Comparison of ENCODE assay signal across 7 mouse cellular contexts in the genomic region with DNA sequence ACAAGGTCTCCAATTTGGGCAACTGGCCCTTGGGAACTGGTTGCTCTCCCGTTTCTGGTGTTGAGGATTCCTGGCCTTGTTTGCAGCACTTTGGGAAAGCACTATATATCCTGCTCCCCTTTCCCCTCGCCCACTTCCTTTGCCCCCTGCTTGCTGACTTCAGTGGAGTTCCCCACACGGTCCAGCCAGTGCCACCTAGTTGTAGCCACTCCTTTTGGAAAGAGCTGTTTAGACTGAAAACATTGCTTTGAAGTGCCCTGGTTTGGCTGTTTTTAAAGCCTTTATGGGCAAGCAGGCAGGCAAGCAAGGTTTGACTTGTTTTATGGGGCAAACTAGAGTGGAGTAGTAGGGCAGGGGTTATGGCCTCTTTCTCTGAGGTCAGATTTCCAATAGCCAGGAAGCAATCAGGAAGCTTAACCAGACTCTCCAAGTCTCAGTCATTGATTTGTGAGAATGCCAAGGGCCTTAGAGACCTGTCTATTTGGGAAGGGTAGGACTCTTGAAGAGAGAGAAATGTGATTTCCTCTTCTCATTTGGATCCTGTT. TPM values are rescaled to one million over a fixed set of nuclear protein-coding genes. Genes with fewer than 3 reads are reported as not detected.
A peak's percentile ranks its signal among the peaks of the same experiment; 100 is the strongest.
DNase-seq lines count a peak whose midpoint lies in the region; ATAC-seq and TF ChIP-seq lines count a peak whose summit lies in the region.

No protein-coding gene starts in this region.

- no peak overlapping the region for H3K4me3 ChIP-seq in CH12.LX (replicated peaks in 1 of 3; ENCODE audit: low read depth in 2 of 3, low read length in 2 of 3, poor library complexity in 1 of 3)
- H3K4me3 ChIP-seq in heart, embryonic 16.5 days (ENCODE audit: low read length): peak overlapping the region; percentile 66
- H3K4me3 ChIP-seq in limb, embryonic 15.5 days: peak overlapping the region; percentile 79
- peak overlapping the region; percentile 68 for H3K4me3 ChIP-seq in stomach, embryonic 15.5 days (replicated peaks)

- no peak for TF ChIP-seq POLR2A in CH12.LX (IDR thresholded peaks at IDR 0.05; ENCODE audit: low read depth, low read length)

- H3K9me3 ChIP-seq in CH12.LX (replicated peaks; ENCODE audit: low read length): no peaks in the 10 kb centered on the region
- no peaks in the 10 kb centered on the region for H3K9me3 ChIP-seq in heart, embryonic 16.5 days (replicated peaks; ENCODE audit: control insufficient read depth, low read length)
- H3K9me3 ChIP-seq in limb, embryonic 15.5 days: no peaks in the 10 kb centered on the region
- H3K9me3 ChIP-seq in stomach, embryonic 15.5 days: no peaks in the 10 kb centered on the region

- peaks cover 10 to 34% of the 10 kb centered on the region in 2 experiments for H3K4me1 ChIP-seq in CH12.LX (ENCODE audit: control insufficient read depth in 1 of 2, insufficient read depth in 2 of 2)
- H3K4me1 ChIP-seq in heart, embryonic 16.5 days (ENCODE audit: control insufficient read depth, insufficient read depth, low read length): peaks cover 28% of the 10 kb centered on the region
- H3K4me1 ChIP-seq in limb, embryonic 15.5 days: peaks cover 37% of the 10 kb centered on the region
- H3K4me1 ChIP-seq in stomach, embryonic 15.5 days: peaks cover 24% of the 10 kb centered on the region

- dilution Hi-C loops in CH12.LX (cut with MboI; ENCODE audit: extremely low pct_ligation_motif_present, extremely low pct_unique_long_range_greater_than_20kb, low sequenced_read_pairs): no loop called here

- TF ChIP-seq CTCF in CH12.LX (conservative IDR thresholded peaks at IDR 0.05 in 1 of 2, IDR thresholded peaks at IDR 0.05 in 1 of 2; ENCODE audit: low read depth in 2 of 2, low read length in 2 of 2): no peak

- TF ChIP-seq EP300 in CH12.LX (IDR thresholded peaks at IDR 0.05; ENCODE audit: low read length): no peak

- WGBS in heart, embryonic 16.5 days: 10% methylated on average over 3 of the region's 3 CpGs
- 6% methylated on average over 3 of the region's 3 CpGs for WGBS in limb, embryonic 15.5 days
- 11% methylated on average over 3 of the region's 3 CpGs for WGBS in stomach, embryonic 15.5 days

- peaks cover 7% of the 10 kb centered on the region; the same call in 1 of the 2 replicates for H3K79me2 ChIP-seq in CH12.LX (replicated peaks; ENCODE audit: control insufficient read depth, extremely low read depth, insufficient read depth, poor library complexity, severe bottlenecking)

- no peak for ATAC-seq in heart, embryonic 16.5 days (replicated peaks; ENCODE audit: extremely low read depth, insufficient read depth, low FRiP score)
- ATAC-seq in limb, embryonic 15.5 days (ENCODE audit: insufficient number of reproducible peaks, low FRiP score, low TSS enrichment, low read depth): no peak
- no peak for ATAC-seq in stomach, embryonic 15.5 days (ENCODE audit: insufficient read depth, low FRiP score, low read depth)

- peak overlapping the region; percentile 86; the same call in 1 of the 2 replicates for H3K4me2 ChIP-seq in CH12.LX (ENCODE audit: insufficient read depth, low read depth, poor library complexity, severe bottlenecking)
- peak overlapping the region; percentile 80 for H3K4me2 ChIP-seq in heart, embryonic 16.5 days (ENCODE audit: low read depth, low read length)
- H3K4me2 ChIP-seq in limb, embryonic 15.5 days: peak overlapping the region; percentile 80
- peak overlapping the region; percentile 81 for H3K4me2 ChIP-seq in stomach, embryonic 15.5 days

- peaks cover 0 to 4% of the 10 kb centered on the region in 2 experiments for H3K36me3 ChIP-seq in CH12.LX (replicated peaks in 1 of 2; ENCODE audit: control insufficient read depth in 1 of 2, insufficient read depth in 1 of 2, low read length in 1 of 2)
- H3K36me3 ChIP-seq in heart, embryonic 16.5 days (ENCODE audit: control insufficient read depth, insufficient read depth): no peaks in the 10 kb centered on the region
- no peaks in the 10 kb centered on the region for H3K36me3 ChIP-seq in limb, embryonic 15.5 days
- H3K36me3 ChIP-seq in stomach, embryonic 15.5 days: no peaks in the 10 kb centered on the region

- H3K9ac ChIP-seq in CH12.LX (ENCODE audit: insufficient read depth, low read depth): no peak overlapping the region
- H3K9ac ChIP-seq in heart, embryonic 16.5 days (ENCODE audit: low read length): peak overlapping the region; percentile 79
- 0 out of 2 replicates have a peak overlapping the region, but pooled peaks have one; percentile 7 for H3K9ac ChIP-seq in limb, embryonic 15.5 days
- H3K9ac ChIP-seq in stomach, embryonic 15.5 days: peak overlapping the region; percentile 85; the same call in 1 of the 2 replicates

- H3K27ac ChIP-seq in CH12.LX (ENCODE audit: insufficient read depth, low read depth): no peak overlapping the region
- peak overlapping the region; percentile 85 for H3K27ac ChIP-seq in heart, embryonic 16.5 days (ENCODE audit: low read length)
- peak overlapping the region; percentile 38; the same call in 1 of the 2 replicates for H3K27ac ChIP-seq in limb, embryonic 15.5 days
- H3K27ac ChIP-seq in stomach, embryonic 15.5 days: peak overlapping the region; percentile 94; the same call in 1 of the 2 replicates

- no peak for TF ChIP-seq RAD21 in CH12.LX (IDR thresholded peaks at IDR 0.05; ENCODE audit: low read depth, low read length)

- in situ Hi-C loops in CH12.LX (cut with MboI; ENCODE audit: low pct_ligation_motif_present, low pct_unique_long_range_greater_than_20kb, low sequenced_read_pairs): no loop called here

- no peak for DNase-seq in CH12.LX (ENCODE audit: extremely low read depth)
- peak; percentile 25 for DNase-seq in NIH3T3 (ENCODE audit: low read depth)
- no peak for DNase-seq in left cerebral cortex, adult 9 months (ENCODE audit: low spot score in 2 of 2)
- DNase-seq in right cerebral cortex, postnatal 10 days (ENCODE audit: low spot score in 2 of 2): no peak

- H3K27me3 ChIP-seq in CH12.LX (replicated peaks): peaks cover 13% of the 10 kb centered on the region
- no peaks in the 10 kb centered on the region for H3K27me3 ChIP-seq in heart, embryonic 16.5 days (ENCODE audit: control insufficient read depth, insufficient read depth, low read length)
- H3K27me3 ChIP-seq in limb, embryonic 15.5 days: no peaks in the 10 kb centered on the region
- no peaks in the 10 kb centered on the region for H3K27me3 ChIP-seq in stomach, embryonic 15.5 days (replicated peaks)

TF ChIP-seq in CH12.LX, 34 proteins besides CTCF, POLR2A, EP300 and RAD21:
- TF ChIP-seq ZC3H11A (IDR thresholded peaks at IDR 0.05; ENCODE audit: low read depth, low read length) (no peak), ELF1 (IDR thresholded peaks at IDR 0.05; ENCODE audit: low read depth, low read length) (no peak), IRF4 (IDR thresholded peaks at IDR 0.05; ENCODE audit: low read depth, low read length) (no peak), CHD1 (IDR thresholded peaks at IDR 0.05; ENCODE audit: low read depth, low read length) (no peak), MEF2A (IDR thresholded peaks at IDR 0.05; ENCODE audit: borderline replicate concordance, low read depth, low read length) (no peak)

RNA-seq across cellular contexts. Expression of a gene that starts 2.7 kb away (rescaled TPM):
- 59.5 and 71.6 TPM in 2 replicates for total RNA-seq in CH12.LX (2012; rRNA removed)
- total RNA-seq in CH12.LX (2014; rRNA removed): 45.6 and 50.6 TPM in 2 replicates
- polyA plus RNA-seq in CH12.LX (2012; ENCODE audit: insufficient read length, low read depth): 52.8 and 56.4 TPM in 2 replicates
- polyA plus RNA-seq in heart, embryonic 16.5 days (2015; fragmentation: Nextera tagmentation; extraction: Ambion mirVana): 26.6 and 34.2 TPM in 2 replicates
- 55.4 and 56.7 TPM in 2 replicates for polyA plus RNA-seq in limb, embryonic 15.5 days (2015; fragmentation: Nextera tagmentation; extraction: Ambion mirVana)
- 75.3 and 78.2 TPM in 2 replicates for polyA plus RNA-seq in stomach, embryonic 15.5 days (2015; fragmentation: Nextera tagmentation; extraction: Ambion mirVana)

Comparison
In these comparisons a context has a peak if more than half of its experiments do, and no peak if none do; other contexts are left out.
1. H3K4me3 ChIP-seq: peak in heart, embryonic 16.5 days (single experiment), limb, embryonic 15.5 days (single experiment) and stomach, embryonic 15.5 days (single experiment); none in CH12.LX (0 of 3).
2. Peak in every context shown above with its lines, with median percentiles within 50 percentile points of each other: H3K4me2 ChIP-seq.